Mouse (Mus musculus): ENCODE measurements at regions not wholly inside any gene's neighbourhood (a gene's known extent, or its start where the extent isn't known, plus 50 kb on each side); places are given as distances from the start of the nearest gene placed in this dataset.

DNA sequence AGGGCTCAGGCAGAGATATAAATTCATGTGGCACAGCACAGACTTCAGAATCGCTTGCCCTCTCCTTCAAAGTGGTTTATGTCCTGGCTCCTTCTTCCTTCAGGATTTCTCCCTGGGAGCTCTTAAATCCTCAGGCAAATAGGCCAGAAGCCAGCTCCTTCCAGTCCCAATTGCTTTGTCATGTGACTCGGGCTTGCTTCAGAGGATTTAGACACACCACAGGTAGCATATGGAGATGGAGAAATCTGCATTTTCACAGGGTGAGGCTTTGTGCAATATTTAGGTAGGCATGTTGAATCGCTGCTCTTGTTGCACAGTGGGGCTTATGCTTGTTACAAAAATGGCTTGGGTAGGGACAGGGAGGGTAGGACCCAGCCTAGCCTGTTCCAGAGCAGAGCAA lies 309.8 kb downstream of the Cmpk2 start:
- DNase-seq, result no peak

DNA sequence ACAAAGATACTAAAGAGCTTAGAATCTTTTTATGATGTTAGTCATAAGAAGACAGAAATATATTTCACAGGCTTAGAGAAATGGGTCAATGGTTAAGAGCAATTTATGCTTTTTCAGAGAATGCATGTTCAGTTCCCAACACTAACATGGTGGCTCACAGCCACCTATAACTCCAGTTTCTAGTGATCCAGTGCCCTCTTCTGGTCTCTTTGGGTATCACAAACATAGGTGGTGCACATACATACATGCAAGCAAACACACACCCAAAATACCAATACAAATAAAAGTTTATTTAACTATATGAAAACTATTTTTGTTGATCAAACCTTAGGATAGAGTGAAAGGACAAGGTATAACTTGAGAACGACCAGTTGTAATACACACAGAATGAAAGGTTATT lies 308.0 kb downstream of the Cmpk2 start:
- DNase-seq, result no peak

DNA sequence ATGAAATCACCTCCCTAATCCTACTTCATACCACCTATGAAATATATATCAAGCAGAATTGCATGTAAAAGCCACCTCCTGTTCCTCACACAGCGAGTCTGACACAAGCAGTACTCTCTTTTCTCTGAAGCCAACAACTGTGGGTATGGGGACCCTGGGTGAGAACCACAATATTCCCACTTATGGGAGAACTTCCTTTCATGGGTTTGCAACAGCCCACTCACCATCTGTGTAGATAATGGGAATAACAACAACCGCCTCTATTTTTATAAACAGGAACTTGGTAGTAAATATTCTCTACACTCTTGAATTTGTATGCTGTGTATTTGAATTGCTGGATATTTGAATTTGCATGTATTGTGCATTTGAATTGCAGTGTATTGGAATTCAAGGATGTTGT lies 305.0 kb downstream of the Cmpk2 start:
- DNase-seq, result no peak

DNA sequence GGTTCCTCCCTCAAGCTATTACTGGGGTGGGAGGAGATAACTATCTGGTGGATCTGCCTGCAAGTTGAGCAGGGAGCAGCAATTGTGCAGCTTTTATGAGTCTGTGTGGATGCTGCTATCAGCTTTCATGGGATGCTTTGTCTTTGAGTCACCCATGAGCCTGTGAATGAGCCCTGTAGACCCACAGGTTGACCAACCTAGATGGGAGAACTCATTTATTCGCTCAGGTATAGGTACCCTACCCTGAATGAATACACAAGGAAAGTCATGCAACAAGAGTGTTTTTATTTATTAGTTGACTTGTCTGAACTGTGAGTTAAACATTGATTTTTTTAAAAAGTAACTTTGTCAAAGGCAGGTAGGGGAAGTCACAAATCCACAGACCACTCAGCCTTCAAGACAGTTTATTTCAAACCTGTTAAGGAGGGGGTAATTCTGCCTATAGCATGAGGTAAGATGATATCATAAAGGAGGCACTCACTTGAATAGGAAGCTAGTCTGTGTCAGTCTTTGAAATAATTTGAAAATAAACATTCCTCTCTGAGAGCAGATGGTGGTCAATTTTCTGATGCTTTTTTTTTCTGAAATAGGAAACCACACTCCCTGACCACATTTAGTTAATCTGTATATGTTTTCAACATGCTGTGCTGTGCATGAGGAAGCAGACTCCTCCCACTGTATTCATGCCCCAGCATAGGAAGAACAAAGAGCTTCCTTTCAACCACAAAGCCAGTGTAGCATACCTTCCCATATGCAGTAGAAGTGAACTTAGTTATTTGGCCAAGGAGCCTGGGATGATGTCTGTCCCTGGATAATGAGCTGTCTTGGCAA lies 302.0 kb downstream of the Cmpk2 start:
- DNase-seq, result no peak

DNA sequence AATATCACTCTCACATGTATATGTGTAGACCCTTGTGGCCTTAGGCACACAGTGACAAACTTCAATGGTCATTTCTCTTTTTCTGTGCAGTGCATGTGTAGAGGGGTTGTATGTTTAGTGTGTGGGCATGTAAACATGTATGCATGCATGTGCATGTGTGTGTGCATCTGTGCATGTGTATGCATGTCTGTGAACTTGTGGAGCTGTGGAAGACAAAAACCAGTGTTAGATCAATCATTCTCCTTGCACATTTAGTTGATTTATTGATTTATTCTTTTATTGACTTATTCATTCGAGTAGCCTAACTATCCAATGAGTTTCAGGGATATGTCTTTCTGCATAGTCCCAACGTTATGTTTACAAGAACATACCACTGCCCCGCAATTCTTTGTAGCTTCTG lies 298.5 kb downstream of the Cmpk2 start:
- no peak for DNase-seq

DNA sequence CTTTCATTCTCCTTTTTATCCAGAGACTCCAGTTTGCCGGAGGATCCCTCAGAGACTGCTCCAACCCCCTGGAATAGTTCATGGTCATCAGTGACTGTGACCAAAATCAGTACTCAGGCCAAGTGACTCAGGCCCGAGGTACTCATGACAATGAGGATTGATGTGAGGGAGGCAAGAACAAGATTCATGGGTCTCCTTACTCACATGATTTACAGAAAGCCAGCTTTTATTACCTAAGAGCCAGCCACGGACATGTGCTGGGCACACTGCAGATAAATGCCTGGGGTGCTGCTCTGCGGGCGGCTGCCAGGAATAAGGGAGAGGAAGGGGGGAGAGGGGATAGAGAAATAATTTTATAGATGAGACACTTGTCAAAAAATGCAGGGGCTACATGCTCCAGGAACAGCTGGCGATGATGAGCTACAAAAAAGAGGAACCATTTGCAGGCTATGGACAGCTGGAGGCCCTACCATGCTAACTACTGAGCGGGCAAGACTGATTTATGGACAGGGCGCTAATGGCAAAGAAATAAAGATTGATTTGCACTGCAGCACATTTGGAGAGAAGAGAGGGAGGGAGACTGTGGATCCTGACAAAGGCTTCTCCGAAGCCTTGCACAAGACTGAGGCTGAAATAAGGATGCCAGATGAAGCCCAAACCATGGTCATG lies 289.8 kb downstream of the Cmpk2 start:
- peak; percentile 67 for DNase-seq

DNA sequence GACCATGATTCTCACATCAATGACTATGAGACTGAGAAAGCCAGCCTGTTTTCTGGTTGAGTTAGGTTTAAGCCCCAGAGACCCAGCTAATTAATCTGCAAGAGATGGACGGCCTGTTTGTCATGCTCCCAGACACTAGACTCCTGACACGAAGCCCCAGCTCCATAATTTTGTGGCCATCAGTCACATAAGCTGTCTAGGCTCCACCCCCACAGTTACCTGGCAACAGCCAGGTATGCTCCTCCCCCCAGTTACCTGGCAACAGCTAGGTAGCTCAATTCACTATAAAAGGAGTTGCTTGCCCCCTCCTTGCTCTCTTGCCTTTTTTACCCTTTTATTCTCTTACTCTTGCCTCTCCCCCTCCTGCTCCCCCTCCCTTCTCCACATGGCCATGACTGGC lies 287.3 kb downstream of the Cmpk2 start:
- no peak for DNase-seq

DNA sequence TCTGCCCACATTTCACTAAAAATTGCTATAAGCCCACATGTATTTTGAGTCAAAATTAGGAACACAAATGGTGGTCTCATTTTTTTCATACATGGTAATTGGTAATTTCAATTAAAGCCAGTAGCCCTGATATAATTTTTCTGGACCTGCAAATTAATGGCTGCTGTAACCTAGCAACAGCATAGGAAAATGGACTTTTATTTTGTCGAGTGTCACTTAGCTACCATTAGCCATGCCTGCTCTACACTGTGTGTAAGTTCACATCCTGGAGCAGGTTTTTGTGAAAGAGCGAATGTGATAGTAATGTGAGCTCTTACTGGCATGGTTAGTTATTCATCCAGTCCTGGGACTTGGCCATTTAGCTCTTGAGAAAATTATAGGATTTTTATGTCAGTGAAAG lies 285.6 kb downstream of the Cmpk2 start:
- DNase-seq, result no peak

DNA sequence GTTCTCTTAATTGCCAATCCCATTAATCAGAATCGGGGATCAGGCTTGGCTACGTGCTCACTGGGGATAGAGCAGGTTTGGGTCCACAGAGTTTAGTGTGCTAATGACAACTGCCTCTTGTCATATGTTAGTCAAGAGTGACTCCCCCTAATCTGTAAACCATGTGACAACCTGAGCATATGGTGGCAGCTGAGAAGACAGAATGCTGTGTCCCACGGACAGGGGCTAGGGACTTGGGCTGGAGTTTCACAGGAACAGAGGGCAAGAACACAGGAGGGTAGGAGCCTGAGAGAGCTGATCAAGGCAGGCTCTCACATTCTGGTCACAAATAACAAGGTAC lies 265.5 kb downstream of the Cmpk2 start:
- no peak for DNase-seq

DNA sequence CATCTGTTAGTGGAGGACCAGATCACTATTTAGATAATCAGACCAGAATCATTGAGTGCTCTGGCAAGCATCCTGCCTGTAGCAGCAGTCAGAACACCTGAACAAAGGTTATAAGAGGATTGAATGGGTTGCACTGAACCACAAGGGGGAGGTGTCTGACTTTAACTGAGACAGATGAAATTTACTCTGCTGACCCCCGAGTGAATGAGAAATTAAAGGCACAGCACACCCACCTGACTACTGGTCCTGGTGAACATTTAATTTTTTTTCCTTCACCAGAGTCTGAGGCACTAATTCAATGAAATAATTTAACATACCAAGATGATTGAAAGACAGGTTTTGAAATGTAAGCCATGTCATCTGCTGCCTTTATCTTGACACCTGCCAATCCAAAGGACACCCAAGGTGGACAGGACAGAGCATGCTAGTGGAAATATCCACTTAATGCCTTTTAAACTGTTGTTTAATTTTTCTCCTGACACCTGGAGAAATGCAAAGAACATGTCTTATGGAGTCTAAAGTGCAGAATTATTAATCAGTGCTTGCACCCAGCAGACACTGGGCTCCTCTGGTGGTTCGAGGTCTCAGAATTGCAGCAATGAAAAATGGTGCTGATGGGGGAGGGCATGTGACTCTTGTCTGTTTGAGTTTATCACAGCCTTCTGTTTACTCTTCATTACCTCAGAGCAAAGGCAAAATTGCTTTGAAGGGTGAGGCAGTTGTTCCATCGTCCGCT lies 265.0 kb downstream of the Cmpk2 start:
- DNase-seq, result no peak

DNA sequence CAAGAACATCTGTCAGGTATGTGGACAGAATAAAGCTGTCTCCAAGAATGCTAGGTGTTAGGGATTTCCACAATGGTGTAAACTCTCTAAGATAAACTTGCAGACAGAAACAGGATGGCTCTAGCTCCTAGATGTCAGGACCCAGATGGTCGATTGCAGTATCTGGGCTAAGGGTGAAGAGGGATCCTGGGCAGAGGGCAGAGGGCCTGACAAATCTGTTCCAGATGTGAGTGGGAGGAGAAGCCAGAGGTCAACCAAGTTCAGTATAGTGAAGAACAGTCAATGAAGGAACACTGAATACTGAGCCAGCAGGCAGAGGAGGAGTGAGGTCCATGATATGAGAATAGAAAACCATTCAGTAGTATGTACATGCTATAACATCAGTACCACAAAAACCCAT lies 254.4 kb downstream of the Cmpk2 start:
- no peak for DNase-seq

DNA sequence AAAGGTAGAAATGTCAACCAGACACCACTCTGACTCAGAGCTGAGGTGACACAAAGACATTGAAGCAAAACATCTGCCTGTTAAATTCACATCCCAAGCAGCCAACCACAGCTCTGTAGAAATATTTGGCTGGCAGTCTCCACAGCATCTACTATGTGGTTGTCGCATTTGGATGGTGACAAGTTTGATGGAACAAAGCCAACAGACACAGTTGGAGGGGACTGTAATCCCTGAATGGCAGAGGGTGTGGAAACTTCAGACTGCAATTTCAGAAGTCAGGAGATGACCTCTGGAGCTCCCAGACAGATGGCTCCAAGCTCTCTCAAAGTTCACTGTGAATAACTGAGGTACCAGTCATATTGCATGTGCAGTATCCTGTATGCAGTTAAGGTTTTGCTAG lies 229.8 kb downstream of the Cmpk2 start:
- no peak for DNase-seq

DNA sequence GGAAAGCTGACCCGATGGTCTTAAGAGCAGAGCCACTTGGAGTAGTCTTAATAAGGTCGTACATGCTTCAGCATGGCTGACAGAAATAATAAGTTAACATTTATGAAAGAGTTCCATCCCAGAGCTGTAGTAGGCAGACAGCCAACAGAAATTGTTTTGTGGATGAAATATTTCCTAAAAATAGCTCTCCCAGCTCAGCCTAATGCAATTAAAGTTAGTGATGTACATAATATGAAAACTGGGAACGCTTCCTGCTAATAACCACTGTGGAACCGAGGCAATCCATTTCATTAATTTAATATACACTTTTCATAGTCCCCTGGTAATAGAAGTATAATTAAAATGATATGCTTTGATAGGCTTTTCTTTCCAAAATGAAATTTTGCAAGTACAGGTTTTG lies 219.0 kb downstream of the Cmpk2 start:
- no peak for DNase-seq

DNA sequence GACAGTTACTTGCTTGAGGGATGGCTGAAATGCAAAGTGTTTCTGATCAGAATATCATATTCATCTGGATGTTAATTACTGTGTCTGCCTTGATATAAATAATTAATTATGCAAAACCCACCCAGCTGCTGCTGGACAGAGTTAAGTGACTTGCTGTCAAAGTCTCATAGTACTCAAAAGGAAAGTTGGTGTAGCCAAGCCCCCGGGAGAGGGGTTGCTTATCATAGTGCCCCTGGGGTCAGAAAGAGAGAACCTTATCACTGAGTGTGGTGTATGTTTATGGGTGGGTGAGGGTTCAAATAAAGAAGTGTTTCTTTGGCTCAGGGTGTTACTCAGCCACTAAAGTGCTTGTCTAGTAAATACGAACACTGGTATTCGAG lies 211.6 kb downstream of the Cmpk2 start:
- DNase-seq, result no peak

DNA sequence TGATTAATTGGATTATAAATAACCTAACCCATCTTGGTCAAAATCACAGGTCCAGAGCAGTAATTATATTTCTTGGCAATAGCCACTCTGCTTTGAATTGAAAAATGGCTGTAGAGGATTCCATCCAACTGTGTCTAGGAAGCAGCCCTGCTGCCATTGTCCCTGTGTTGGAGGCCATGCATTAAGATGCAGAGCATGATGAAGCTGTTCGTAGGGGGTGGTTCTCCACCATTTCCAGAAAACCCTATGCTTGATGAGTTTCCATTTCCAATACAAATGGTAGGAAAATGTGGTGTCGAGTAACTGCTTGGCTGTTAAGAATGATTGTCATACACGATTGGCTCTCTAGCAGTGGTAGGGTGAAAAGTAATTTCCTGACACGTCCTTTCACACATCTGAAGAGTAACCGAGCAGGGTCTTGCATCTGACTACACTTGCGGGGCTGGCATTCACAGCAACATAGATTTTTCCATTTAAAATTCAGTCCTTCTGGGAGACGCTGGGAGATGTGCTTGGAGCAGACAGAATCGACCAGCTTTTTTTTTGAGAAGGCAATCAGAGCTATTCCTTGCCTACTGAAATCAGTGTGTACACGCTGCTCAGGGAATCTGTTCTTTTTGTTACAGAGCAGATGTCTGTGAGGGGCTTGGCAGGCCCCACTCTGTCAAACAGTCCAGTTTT lies 211.0 kb downstream of the Cmpk2 start:
- DNase-seq, result no peak

DNA sequence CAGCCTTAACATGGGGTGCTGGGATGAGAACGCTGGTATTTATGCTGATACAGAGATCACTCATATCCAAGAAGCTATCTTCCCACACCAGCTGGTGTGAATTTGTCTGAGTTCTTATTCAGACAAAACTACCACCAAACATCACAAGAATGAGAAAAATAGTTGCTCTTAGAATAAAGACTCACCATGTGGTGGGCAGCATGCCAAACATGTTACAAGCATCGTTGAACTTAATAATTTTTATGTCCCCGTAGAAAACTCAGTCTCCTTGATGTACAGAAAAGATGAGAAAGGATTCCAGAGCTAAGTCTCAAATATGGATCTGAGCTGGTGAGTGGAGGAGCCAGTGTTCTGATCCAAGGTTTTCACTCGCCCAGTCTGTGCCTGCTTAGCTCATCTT lies 196.5 kb downstream of the Cmpk2 start:
- DNase-seq, result no peak

DNA sequence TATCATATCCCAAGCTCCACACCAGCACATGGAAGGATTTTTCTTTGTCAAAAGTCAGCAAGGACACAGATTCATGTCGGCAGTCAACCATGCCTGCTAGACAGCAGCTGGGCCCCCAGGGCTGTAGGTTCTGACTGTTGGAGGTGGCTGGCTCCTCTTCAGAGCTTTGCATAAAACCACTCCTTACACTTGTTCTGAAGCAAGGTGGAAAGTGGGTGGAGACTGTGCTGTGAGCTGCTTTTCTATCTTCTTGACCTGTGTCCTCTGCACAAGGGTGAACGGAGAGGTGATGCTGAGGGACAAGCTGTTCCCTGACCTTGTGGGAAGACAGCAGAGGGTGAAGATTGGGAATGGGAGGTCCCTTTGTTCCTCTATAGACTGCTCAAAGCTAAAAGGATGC lies 185.2 kb downstream of the Cmpk2 start:
- DNase-seq, result no peak

DNA sequence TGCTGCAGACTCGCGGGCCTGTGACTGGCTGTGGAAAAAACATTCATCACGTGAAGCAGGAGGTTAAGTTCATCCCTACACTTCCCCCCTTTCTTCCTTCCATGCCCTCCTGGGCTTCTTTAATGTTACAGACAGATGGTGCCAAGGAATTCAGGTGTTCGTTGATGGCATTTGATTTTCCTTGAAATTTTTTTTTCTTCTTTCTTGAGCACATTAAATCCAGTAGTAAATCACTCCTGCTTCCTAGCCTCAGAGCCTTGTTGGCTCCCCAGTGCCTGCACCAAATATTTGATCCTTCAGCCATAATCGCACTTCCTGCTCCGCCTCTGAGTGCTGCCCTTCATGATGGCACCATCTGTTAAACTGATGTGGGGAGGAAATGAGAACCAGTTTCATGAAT lies 184.8 kb downstream of the Cmpk2 start:
- DNase-seq, result no peak

DNA sequence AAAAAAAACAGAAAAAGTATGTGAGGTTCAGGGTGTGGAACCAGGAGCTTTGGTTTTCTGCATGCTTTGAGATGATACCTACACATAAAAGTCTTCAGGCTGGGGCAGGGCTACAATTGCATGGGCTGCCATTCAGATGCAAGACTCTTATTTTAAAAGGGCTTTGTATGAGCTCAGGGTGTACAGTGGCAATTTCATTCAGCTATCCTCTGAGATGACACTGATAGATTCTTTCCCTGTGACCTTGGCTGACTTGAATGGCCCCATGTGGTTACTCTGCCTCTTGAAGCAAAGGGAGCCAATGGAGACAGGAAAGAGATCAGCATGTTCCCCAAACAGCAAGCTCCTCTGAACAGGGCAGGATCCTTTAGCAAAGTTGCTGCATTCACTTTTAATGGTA lies 177.1 kb downstream of the Cmpk2 start:
- DNase-seq, result no peak

DNA sequence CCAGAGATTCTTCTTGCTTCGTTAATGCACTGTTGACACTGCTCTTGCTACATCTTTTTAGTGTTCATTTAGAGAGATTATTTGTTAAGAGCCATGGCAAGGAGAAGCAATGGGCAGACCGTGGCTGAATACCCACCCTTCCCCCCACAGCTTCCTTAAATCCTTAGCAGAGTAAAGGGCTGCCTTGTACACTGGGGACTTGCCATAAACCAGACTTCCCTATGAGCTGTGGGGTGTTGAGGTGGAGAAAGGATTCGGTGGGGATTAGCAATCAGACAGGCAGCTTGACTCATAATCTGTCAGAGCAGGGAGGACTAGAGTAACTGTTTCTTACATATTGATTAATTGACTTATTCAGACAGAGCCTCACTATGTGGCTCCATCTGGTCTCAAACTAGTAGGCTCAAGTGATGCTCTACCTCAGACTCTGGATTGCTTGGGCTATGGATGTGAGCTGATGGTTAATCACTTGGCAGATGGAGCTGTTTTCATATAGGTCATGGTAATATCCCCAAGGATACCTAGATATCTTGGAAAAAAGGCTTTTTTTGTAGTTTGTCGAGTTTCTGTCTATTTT lies 166.7 kb downstream of the Cmpk2 start:
- no peak for DNase-seq

DNA sequence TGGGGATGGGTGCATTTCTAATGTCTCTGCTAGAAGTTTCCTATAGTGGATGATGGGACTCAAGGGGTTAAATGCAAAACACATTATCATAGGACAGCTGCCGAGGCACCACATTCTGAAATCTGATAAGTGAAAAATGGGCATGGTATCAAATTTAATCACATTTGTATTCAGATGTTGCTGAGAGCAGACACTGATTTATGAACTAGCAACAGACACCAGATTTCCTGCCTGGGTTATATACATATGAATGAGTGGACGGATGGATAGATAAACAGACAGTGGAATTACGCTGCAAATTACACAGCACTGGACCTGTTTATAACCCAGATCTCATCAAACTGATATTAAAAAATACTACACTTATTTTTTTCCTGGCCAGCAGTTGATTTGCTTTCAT lies 166.2 kb downstream of the Cmpk2 start:
- DNase-seq, result no peak

DNA sequence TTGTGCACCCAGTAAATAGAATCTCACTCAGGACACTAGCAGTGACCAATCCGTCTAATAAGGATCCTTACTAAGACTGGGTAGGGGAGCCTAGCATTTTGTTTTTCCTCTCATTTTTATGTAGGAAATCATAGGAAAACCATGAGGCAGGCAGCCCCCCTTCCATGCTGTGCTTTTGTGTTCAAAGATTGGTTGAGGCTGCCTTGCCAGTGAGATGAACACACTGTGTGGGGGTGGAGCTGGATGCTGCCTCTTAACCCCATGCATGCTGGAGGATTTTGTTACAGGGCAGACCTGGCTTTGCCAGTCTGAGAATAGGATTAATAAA lies 162.8 kb downstream of the Cmpk2 start:
- no peak for DNase-seq

DNA sequence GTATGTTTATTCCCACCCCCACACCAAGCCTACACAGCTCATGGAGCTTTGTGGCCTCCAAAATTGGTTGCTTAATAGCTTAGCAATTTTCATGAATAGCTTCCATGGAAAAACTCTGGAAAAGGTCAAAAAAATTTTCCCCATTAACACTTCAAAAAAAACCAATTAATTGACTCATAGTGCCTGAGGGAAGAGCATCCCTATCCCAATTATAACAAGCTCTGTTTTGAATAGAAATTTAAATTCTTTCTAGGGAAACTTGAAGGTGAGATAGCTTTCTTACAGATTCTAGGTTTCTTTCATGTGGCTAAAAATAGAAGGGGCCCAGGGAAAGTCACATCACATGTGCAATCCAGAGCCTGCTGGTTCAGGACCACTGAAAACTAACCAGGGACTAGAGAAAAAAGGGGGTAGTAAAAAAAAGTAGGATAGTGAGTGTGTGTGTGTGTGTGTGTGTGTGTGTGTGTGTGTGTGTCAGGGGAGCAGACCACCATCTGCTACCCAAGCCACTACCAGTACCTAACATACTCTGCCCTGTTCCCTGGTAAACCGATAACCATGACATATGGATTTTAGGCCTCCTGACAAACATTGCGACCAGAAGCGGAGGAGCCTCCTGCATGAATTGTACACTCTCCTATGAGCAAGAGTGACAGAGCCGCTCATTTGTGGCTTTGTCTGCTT lies 162.2 kb downstream of the Cmpk2 start:
- DNase-seq, result no peak

Measured in adrenal gland, adult 8-10 months (tissue).